Mouse (Mus musculus) bone marrow macrophage, adult 2 months (primary cell): ENCODE results near the gene Ndst2.

Experiments used
- CTCF ChIP-seq: IDR thresholded peaks from 2 replicates; pipeline ENCODE4 v1.5.1; 2012; ENCODE audit warnings: low read depth, mild to moderate bottlenecking, low read length, moderate library complexity
- POLR2A ChIP-seq: IDR thresholded peaks from 2 replicates; pipeline ENCODE4 v1.6.1; 2012; ENCODE audit warnings: mild to moderate bottlenecking, low read depth, low read length, borderline replicate concordance

GRCm38 (mm10) chr14:20686576-20686975, 47.8 kb downstream of the Ndst2 start:
- no peak for TF ChIP-seq POLR2A
- no peak for TF ChIP-seq CTCF
